Mouse (Mus musculus): ENCODE results near the gene Prss33. TPM values are rescaled to one million over a fixed set of nuclear protein-coding genes. Genes with fewer than 3 reads are reported as not detected.
"Not testable (repeated sequence)": the region's sequence is repeated elsewhere in the genome, so short reads cannot be mapped to it uniquely, and the experiment has no call there.

The Prss33 gene
- polyA plus RNA-seq (2011; ENCODE audit: insufficient read depth, insufficient read length, low replicate concordance, missing spikeins) = not detected in 2 replicates

- no peak within 1 kb of the TSS for H3K27ac ChIP-seq (ENCODE audit: control insufficient read depth, insufficient read depth, low read depth, low read length, poor library complexity)
- no peak within 1 kb of the TSS for H3K4me3 ChIP-seq (replicated peaks; ENCODE audit: control insufficient read depth, low read depth, low read length)
- no peak for TF ChIP-seq POLR2A (IDR thresholded peaks at IDR 0.05; ENCODE audit: borderline replicate concordance, control insufficient read depth, low read depth, low read length)
- no peak for TF ChIP-seq CTCF (IDR thresholded peaks at IDR 0.05; ENCODE audit: control insufficient read depth, insufficient read depth, low read length)
- 81% methylated on average over 8 of the region's 8 CpGs for WGBS
- no peaks in the 10 kb centered on the region for H3K4me1 ChIP-seq (ENCODE audit: control insufficient read depth, insufficient read depth, low read length)
Observed at GRCm38 (mm10) chr17:23836006-23836575, at the start of gene Prss33. Prss33 (minus strand) TSS chr17:23836056.

DNA sequence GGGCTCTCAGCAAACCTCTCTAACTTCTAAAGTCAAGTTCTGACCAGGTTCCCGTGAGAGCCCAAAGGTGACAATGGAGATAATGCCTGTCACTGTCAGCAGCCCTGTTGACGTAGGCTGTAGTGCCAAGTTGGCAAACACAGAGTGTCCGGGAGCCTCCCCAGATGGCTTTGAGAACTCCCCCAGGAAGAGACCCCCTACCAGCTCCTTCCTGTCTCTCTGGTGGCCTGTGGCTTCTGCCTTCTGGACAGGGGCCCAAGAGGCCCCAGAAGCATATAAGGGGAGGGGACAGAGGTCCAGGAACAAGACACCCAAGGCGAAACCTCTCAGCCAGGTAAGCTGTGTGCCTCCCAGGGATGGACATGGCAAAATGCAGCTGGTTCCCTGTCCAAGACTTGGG lies 44.7 kb upstream of the Prss33 start, which contains the start of the genes Dcpp1 and Dcpp2:
TSS of gene Dcpp1 (plus strand) at position 301 of the 400 bp plus-strand sequence.
TSS of gene Dcpp2 (plus strand) at position 305 of the 400 bp plus-strand sequence.
- H3K4me3 ChIP-seq (replicated peaks; ENCODE audit: control insufficient read depth, low read depth, low read length); H3K4me1 ChIP-seq (ENCODE audit: control insufficient read depth, insufficient read depth, low read length); H3K27ac ChIP-seq (ENCODE audit: control insufficient read depth, insufficient read depth, low read depth, low read length, poor library complexity): not testable (repeated sequence)
- 58% methylated on average over 4 of the region's 4 CpGs for WGBS

- TF ChIP-seq POLR2A (IDR thresholded peaks at IDR 0.05; ENCODE audit: borderline replicate concordance, control insufficient read depth, low read depth, low read length) (no peak), CTCF (IDR thresholded peaks at IDR 0.05; ENCODE audit: control insufficient read depth, insufficient read depth, low read length) (no peak)
- Histone ChIP-seq H3K27ac (ENCODE audit: control insufficient read depth, insufficient read depth, low read depth, low read length, poor library complexity) (no peak overlapping the region), H3K4me1 (ENCODE audit: control insufficient read depth, insufficient read depth, low read length) (no peaks in the 10 kb centered on the region), H3K4me3 (replicated peaks; ENCODE audit: control insufficient read depth, low read depth, low read length) (no peak overlapping the region)
- 90% methylated on average over 2 of the region's 2 CpGs for WGBS
Observed at GRCm38 (mm10) chr17:23877166-23877565, 41.3 kb upstream of the Prss33 start.

GRCm38 (mm10) chr17:23876741-23877140 lies 40.9 kb upstream of the Prss33 start:
- WGBS = 61% methylated on average over 3 of the region's 3 CpGs
- Histone ChIP-seq H3K4me3 (replicated peaks; ENCODE audit: control insufficient read depth, low read depth, low read length) (no peak overlapping the region), H3K27ac (ENCODE audit: control insufficient read depth, insufficient read depth, low read depth, low read length, poor library complexity) (no peak overlapping the region), H3K4me1 (ENCODE audit: control insufficient read depth, insufficient read depth, low read length) (no peaks in the 10 kb centered on the region)
- TF ChIP-seq POLR2A (IDR thresholded peaks at IDR 0.05; ENCODE audit: borderline replicate concordance, control insufficient read depth, low read depth, low read length) = no peak

DNA sequence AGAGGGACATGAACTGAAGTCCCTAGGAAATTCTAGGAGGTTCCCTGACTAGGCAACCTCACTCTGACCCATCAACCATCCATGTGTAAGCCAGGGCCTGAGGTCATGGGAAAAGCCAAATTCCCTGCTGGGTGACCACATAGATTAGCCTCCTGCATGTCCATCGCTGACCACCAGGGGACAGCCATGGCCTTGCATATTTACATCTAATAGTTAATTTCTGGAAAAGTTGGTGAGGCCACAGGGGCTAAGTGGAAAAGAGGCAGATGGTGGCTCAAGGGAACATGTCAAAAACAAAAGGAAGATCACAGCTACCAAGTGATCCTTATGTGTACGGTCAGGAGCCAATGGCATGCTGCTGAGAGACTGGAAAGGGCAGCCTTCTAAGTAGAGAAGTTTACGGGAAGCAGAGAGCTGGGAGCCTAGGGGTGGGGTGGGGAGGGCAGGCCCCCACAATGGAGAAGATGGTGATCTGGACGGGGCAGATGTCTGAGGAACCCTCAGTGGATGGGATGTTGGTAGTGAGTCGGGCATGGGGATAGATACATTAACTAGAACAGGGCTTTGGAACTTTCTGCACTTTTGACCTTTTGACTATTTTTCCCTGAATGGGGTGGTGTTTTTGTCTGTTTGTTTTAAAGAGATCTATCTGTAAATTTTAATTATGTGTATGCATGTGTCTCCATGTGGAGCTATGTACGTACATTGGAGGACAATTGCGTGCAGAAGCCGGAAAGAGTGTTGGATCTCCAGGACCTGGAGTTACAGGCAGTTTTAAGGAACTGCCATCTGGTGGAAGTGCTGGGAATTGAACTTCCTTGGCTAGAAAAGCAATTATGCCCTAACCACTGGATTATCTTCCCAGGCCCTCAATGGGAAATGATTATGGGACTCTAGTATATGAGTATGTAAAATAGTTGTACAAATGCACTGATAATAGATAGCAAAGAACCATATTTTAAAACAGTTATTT lies 38.3 kb upstream of the Prss33 start:
- TF ChIP-seq CTCF (IDR thresholded peaks at IDR 0.05; ENCODE audit: control insufficient read depth, insufficient read depth, low read length) = peak; percentile 48; the same call in 1 of the 2 replicates
- no peak for TF ChIP-seq POLR2A (IDR thresholded peaks at IDR 0.05; ENCODE audit: borderline replicate concordance, control insufficient read depth, low read depth, low read length)
- WGBS = 53% methylated on average over 8 of the region's 8 CpGs

DNA sequence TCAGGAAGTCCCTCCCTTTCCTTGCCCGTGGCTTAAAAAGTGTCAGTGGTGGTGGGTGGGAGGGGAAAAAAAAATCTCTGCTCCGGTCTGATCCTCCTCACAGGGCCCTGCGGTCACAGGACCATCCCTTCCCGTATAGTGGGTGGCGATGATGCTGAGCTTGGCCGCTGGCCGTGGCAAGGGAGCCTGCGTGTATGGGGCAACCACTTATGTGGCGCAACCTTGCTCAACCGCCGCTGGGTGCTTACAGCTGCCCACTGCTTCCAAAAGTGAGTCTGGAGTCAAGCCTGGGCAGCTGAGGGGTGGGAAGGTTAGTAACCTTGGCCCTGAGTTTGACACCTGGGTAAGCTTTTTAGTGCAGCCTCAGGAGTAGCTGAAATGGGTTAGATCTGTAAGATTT lies 32.7 kb upstream of the Prss33 start:
- Histone ChIP-seq H3K27ac (ENCODE audit: control insufficient read depth, insufficient read depth, low read depth, low read length, poor library complexity) (no peak overlapping the region), H3K4me3 (replicated peaks; ENCODE audit: control insufficient read depth, low read depth, low read length) (no peak overlapping the region), H3K4me1 (ENCODE audit: control insufficient read depth, insufficient read depth, low read length) (no peaks in the 10 kb centered on the region; the same call in none of the 2 replicates)
- WGBS = 39% methylated on average over 11 of the region's 11 CpGs
- no peak for TF ChIP-seq POLR2A (IDR thresholded peaks at IDR 0.05; ENCODE audit: borderline replicate concordance, control insufficient read depth, low read depth, low read length)
- no peak for TF ChIP-seq CTCF (IDR thresholded peaks at IDR 0.05; ENCODE audit: control insufficient read depth, insufficient read depth, low read length)

More for the DNA sequence above, 38.3 kb upstream of the Prss33 start:
- H3K4me3 ChIP-seq (replicated peaks; ENCODE audit: control insufficient read depth, low read depth, low read length) = no peak overlapping the region
- no peak overlapping the region for H3K27ac ChIP-seq (ENCODE audit: control insufficient read depth, insufficient read depth, low read depth, low read length, poor library complexity)
- H3K4me1 ChIP-seq (ENCODE audit: control insufficient read depth, insufficient read depth, low read length) = no peaks in the 10 kb centered on the region; the same call in 1 of the 2 replicates

- TF ChIP-seq POLR2A (IDR thresholded peaks at IDR 0.05; ENCODE audit: borderline replicate concordance, control insufficient read depth, low read depth, low read length) (no peak), CTCF (IDR thresholded peaks at IDR 0.05; ENCODE audit: control insufficient read depth, insufficient read depth, low read length) (no peak)
- Histone ChIP-seq H3K4me1 (ENCODE audit: control insufficient read depth, insufficient read depth, low read length) (no peaks in the 10 kb centered on the region; the same call in none of the 2 replicates), H3K4me3 (replicated peaks; ENCODE audit: control insufficient read depth, low read depth, low read length) (no peak within 1 kb of the TSS), H3K27ac (ENCODE audit: control insufficient read depth, insufficient read depth, low read depth, low read length, poor library complexity) (no peak within 1 kb of the TSS)
- 82% methylated on average over 15 of the region's 15 CpGs for WGBS
Observed at GRCm38 (mm10) chr17:23867756-23868155, 31.9 kb upstream of the Prss33 start, which contains the start of gene Prss21. Prss21 (plus strand) TSS chr17:23868056.

DNA sequence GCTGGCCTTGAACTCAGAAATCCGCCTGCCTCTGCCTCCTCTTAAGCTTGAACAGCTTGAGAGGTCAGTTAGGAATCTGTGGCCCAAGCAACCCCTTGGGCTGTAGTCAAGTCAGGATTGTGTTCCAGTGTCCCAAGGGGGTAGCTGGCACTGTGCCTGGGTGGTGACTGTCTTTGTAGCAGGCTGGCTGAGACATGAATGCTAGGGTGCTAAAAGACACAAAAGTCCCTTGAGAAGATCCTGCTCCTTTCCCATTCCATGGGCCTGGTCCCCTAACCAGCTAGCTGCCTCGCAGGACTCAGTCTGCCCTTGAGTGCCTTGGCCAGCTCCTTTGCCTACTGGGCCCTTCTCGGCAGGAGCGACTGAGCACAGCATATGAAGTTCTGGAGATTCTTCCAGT lies 27.1 kb upstream of the Prss33 start:
- Histone ChIP-seq H3K4me1 (ENCODE audit: control insufficient read depth, insufficient read depth, low read length) (no peaks in the 10 kb centered on the region), H3K27ac (ENCODE audit: control insufficient read depth, insufficient read depth, low read depth, low read length, poor library complexity) (no peak overlapping the region), H3K4me3 (replicated peaks; ENCODE audit: control insufficient read depth, low read depth, low read length) (no peak overlapping the region)
- no peak for TF ChIP-seq CTCF (IDR thresholded peaks at IDR 0.05; ENCODE audit: control insufficient read depth, insufficient read depth, low read length)
- TF ChIP-seq POLR2A (IDR thresholded peaks at IDR 0.05; ENCODE audit: borderline replicate concordance, control insufficient read depth, low read depth, low read length) = no peak
- 83% methylated on average over 4 of the region's 4 CpGs for WGBS
